Mouse (Mus musculus): ENCODE data around the gene Cib3.

Gene Cib3

DNA sequence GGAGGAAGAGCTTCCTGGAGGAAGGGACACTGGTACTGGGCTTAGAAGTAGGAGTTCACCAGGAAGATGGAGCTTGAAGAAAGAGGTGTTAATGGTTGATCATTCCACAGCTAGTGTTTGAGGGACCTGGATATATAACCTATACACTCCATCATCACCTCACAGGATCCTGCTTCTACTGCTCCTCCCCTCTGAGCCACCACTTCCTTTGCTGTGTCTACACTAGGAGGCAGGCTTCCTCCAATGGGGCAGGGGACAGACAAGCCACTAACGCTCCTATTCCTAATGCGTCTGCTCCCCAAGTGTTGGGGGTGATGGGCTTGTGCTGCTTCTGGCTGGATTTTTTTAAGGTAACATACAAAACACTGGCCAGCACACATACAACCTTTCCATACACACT, 1.9 kb downstream of the Cib3 start:
- DNase-seq (ENCODE audit: low read depth, low spot score), result no peak

GRCm38 (mm10) chr8:72210222-72210621, 2.4 kb downstream of the Cib3 start:
- no peak for DNase-seq (ENCODE audit: low read depth, low spot score)

DNA sequence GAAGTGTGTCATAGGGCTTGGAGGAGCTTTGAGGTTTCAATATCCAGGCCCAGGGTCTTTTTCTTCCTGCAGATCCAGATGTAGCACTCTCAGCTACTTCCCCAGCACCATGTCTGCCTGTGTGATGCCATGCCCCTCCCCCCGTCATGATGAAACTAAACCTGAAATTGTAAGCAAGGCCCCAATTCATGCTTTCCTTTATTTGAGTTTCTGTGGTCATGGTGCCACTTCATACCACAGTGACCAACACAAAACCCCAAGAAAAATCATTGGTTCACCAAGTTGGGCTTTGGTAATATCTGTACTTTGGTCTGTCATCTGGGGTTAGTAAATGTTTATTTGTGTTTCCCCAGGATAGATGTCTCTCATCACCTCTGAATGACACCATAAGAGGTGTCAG, 4.1 kb downstream of the Cib3 start:
- DNase-seq (ENCODE audit: low read depth, low spot score), result no peak

DNA sequence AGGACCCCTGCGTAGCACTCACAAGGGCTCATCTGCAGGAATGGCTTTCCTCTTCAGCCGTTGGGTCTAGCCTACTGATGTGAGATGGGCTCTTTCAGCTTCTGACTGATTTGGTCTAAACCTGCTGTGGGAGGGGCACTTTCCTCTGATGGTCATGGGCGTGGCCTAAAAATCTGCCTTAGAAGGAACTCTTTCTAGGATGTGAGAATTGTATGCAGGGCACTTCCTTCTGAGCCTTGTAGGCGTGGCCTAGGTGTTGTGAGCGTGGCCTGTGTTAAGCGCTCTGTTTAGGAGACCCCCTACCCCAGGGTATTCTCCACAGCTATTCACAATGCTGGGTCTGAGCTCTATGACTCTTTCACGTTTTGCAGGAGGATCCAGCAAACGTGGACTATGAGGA, 14.6 kb downstream of the Cib3 start:
- no peak for DNase-seq (ENCODE audit: low read depth, low spot score)

GRCm38 (mm10) chr8:72192065-72192464, 20.6 kb downstream of the Cib3 start:
- DNase-seq (ENCODE audit: low read depth, low spot score), result no peak

- DNase-seq (ENCODE audit: low read depth, low spot score), result no peak
Measured at GRCm38 (mm10) chr8:72190215-72190539, 22.5 kb downstream of the Cib3 start.

GRCm38 (mm10) chr8:72189417-72190214, 23.0 kb downstream of the Cib3 start, which contains the start of gene Hsh2d:
Gene Hsh2d, plus strand, starts transcription at chr8:72189638.
- no peak for DNase-seq (ENCODE audit: low read depth, low spot score)

DNA sequence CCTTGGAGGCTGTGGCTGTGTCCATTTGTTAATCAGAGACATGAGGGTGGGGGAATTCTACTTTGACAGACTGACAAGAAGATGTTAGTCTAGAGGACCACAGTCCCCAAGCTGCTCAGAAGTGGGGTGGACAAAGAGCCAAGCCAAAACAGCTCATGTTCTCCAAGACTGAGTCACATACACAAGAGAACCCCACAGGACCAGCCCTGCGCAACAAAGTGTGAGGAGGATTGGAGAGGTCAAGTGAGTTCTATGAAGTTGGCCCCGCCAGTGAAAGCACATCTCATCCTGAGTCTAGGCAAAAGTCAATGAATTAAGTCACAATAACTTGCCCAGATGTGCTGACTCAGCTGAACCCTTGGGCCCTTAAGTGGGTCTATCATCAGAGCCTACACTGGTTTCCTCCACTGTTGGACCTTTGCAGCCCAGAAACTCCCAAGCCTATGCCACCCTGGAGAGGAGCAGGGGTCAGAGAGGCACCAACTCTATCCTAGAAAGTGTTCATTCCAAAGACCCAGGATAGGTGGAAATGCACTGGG, 24.8 kb downstream of the Cib3 start:
- no peak for DNase-seq (ENCODE audit: low read depth, low spot score)

- no peak for DNase-seq (ENCODE audit: low read depth, low spot score)
Measured at GRCm38 (mm10) chr8:72183554-72184202, 29.0 kb downstream of the Cib3 start.

- peak; percentile 34 for DNase-seq (ENCODE audit: low read depth, low spot score)
Measured at GRCm38 (mm10) chr8:72177346-72177925, 35.2 kb downstream of the Cib3 start.

DNA sequence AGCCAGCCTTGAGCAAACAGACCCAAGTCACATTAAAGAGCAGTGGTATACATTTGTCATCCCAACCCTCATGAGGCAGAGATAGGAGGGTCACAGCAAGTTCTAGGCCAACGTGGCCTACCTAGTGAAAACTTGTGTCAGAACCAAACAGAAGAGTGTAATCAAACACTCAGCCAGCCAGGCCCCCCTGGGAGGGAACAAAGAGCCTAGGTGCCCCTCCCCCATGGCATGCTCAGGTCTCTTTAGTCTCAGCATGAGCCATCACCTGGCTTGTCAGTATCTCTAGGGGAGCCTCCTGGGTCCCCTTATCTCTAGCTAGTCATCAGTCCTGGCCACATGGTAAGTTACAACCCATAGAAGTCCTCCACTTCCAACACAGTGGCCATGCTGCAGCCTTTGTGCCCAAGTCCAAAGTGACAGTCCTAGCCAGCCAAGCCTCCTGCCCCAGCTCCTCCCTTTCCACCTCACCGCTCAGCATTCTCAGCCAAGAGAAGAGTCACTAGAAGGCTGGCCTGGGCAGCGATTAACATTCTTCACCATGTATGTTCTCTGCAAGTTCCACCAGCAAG, 42.9 kb downstream of the Cib3 start:
- DNase-seq (ENCODE audit: low read depth, low spot score), result no peak

GRCm38 (mm10) chr8:72169098-72169668, 43.5 kb downstream of the Cib3 start:
- DNase-seq (ENCODE audit: low read depth, low spot score), result no peak

DNA sequence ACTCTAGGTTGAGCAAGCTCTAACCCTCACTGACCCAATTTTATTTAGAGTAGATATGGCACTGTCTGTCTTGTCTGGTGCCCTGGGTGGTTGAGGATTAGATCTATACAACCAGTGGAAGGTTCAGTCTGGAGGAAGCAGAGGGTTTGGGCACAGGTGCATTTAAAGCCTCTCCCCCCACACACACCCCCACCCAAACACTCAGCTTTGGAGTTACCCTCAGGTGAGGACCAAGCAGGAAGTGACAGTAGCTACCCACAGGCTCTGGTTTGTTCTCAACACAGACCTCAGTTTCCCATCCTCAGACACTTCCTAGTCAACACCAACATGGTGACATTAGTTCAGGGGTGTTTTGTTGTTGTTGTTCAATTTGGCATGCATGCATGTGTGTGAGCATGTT, 49.8 kb downstream of the Cib3 start:
- no peak for DNase-seq (ENCODE audit: low read depth, low spot score)

DNA sequence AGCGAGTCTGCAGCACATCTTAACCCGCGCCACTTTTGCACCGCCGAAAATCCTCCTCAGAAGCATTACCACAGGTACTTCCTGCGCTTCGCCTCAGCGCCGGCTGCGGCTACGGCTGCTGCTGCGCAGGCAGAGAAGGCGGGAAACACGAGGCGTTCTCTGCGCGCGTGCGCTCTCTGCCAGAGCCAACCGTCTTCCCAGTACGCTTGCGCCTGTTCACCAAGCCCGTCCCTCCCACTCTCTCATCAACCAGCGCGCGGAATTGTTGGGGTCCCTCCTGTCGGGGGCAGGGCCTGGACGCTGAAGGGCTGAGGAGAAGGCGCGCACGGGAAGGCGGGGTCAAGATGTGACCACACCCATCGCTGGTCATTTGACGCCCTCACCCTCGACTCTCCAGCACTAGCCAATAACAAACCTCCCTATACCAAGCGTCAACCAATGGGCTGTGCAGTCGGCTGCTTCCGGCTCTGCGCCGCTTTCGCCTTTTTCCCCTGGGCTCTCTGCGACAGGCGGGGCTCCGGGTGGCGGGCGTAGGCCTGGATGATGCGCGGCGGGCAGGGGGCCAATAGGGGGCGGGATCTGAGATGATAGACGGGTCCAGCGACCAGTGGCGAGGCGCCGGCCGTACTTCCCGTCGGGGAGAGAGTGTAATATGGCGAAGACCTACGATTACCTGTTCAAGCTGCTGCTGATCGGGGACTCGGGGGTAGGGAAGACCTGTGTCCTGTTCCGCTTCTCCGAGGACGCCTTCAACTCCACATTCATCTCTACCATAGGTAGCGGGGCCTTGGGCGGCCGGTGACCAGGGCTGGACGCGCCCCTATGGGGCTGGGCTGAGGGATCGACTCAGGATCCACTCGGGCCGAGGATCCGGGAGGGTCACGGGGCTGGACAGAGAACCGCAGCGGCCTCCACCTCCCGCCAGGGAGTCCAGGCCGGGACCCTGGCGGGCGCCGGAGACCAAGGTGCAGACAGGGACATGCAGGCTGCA, 51.6 kb downstream of the Cib3 start, which contains the start of gene Rab8a:
TSS of gene Rab8a (plus strand) at position 494 of the 991 bp plus-strand sequence.
- DNase-seq (ENCODE audit: low read depth, low spot score), result peak; percentile 97

DNA sequence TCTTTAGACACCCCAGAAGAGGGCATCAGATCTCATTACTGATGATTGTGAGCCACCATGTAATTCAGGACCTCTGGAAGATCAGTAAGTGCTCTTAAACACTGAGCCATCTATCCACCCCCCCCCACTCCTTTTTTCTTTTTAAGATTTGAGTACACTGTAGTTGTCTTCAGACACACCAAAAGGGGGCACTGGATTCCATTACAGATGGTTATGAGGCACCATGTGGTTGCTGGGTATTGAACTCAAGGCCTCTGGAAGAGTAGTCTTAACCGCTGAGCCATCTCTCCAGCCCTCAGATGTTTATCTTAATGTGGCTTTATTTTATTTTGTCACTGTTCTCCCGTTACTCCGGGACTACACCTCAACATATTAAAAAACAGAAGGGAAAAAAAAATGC, 52.6 kb downstream of the Cib3 start:
- DNase-seq (ENCODE audit: low read depth, low spot score), result no peak

DNA sequence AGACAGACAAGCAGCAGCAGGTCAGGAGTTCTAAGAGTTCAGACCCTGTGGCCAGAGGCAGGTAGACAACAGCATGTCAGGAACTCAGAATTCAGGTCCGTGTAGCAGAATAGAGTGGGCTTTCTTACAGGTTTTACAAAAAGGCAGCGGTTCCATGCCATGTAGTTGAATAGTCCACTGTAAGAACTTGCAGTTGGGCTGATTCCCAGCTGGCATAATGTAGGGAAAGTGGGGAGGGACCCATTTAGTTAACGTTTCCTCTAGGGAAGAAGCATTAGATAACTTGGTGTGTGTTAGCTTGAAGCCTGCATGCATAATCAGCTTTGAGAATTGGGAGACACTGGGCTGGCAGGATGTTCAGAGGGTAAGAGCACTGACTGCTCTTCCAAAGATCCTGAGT, 53.9 kb downstream of the Cib3 start:
- no peak for DNase-seq (ENCODE audit: low read depth, low spot score)

- DNase-seq (ENCODE audit: low read depth, low spot score), result no peak
Measured at GRCm38 (mm10) chr8:72158096-72158495, 54.5 kb downstream of the Cib3 start.

Data from embryo, embryonic 11.5 days (tissue).